ENCODE assay signal across 24 mouse cellular contexts in genomic region chr12:29985126-29985525, GRCm38 (mm10). TPM values are rescaled to one million over a fixed set of nuclear protein-coding genes. Genes with fewer than 3 reads are reported as not detected.
DNase-seq lines count a peak whose midpoint lies in the region; ATAC-seq and TF ChIP-seq lines count a peak whose summit lies in the region.
"Had no signal": no experiment of that assay in that cellular context is flagged by ENCODE, and none has a peak within 500 bp of the region (broad histone marks: within the 10 kb centered on the region; RNA-seq: fewer than 3 reads in every experiment).

No protein-coding gene starts in this region.

- H3K4me3 ChIP-seq in layer of hippocampus, adult 2 months = no peak overlapping the region
- no peak overlapping the region for H3K4me3 ChIP-seq in brown adipose tissue, adult 24 weeks (ENCODE audit: insufficient read depth, low read depth, low read length)
- H3K4me3 ChIP-seq: embryonic facial prominence, embryonic 12.5 days; forebrain, embryonic 12.5 days; heart, embryonic 15.5 days; midbrain, embryonic 15.5 days; myocyte; neural tube, embryonic 15.5 days had no signal

- DNase-seq in adrenal gland, adult 8-10 months = peak; percentile 32
- DNase-seq in adrenal gland, postnatal 4 days (ENCODE audit: low spot score in 2 of 2) = no peak
- DNase-seq in layer of hippocampus, adult 2 months (ENCODE audit: low spot score in 2 of 2) = no peak
- DNase-seq in layer of hippocampus, adult 8-10 months (ENCODE audit: low spot score in 2 of 2) = no peak
- peak; percentile 63 for DNase-seq in Patski (ENCODE audit: low read depth, low spot score)
- DNase-seq in right cerebral cortex, postnatal 14 days = no peak
- DNase-seq in neural tube, embryonic 10.5 days (ENCODE audit: extremely low spot score, low spot score) = no peak
- DNase-seq: cerebellum, adult 9-11 months; gastrocnemius, postnatal 36 days; heart, postnatal 4 days; kidney, adult 18-20 months; lung, postnatal 4 days; right cerebral cortex, postnatal 25 days; thymus, postnatal 14 days had no signal

- H3K27me3 ChIP-seq in Patski = no peaks in the 10 kb centered on the region
- H3K27me3 ChIP-seq: embryonic facial prominence, embryonic 12.5 days; forebrain, embryonic 12.5 days; heart, embryonic 15.5 days; midbrain, embryonic 15.5 days; neural tube, embryonic 15.5 days had no signal

- no peak for TF ChIP-seq CTCF in layer of hippocampus, adult 2 months (conservative IDR thresholded peaks at IDR 0.05)
- TF ChIP-seq CTCF in Patski (IDR thresholded peaks at IDR 0.05) = no peak

- CTCF ChIA-PET in Patski (lab: Charles Lee) = interaction anchor here (1.1 to 1.3 kb wide), 3 partner anchors 11 to 78 kb away, joined by 3 read pairs; no protein-coding TSS in a partner anchor

- peaks cover 5% of the 10 kb centered on the region; the same call in 1 of the 2 replicates for H3K4me1 ChIP-seq in brown adipose tissue, adult 24 weeks (ENCODE audit: control insufficient read depth, insufficient read depth, insufficient read length, low read length)
- H3K4me1 ChIP-seq: forebrain, embryonic 12.5 days; neural tube, embryonic 15.5 days had no signal

- peak overlapping the region; percentile 28; the same call in 1 of the 2 replicates for H3K27ac ChIP-seq in layer of hippocampus, adult 2 months
- peak overlapping the region; percentile 2 for H3K27ac ChIP-seq in brown adipose tissue, adult 24 weeks (replicated peaks; ENCODE audit: low read depth, low read length)
- H3K27ac ChIP-seq: embryonic facial prominence, embryonic 12.5 days; forebrain, embryonic 12.5 days; heart, embryonic 15.5 days; kidney, postnatal 0 days; midbrain, embryonic 15.5 days; neural tube, embryonic 15.5 days had no signal

- in situ Hi-C loops in Patski (cut with MboI; ENCODE audit: low pct_unique_long_range_greater_than_20kb) = no loop called here

- POLR2A ChIA-PET in Patski (lab: Charles Lee) = no interaction called here

- peak; percentile 67 for ATAC-seq in Patski
- ATAC-seq: CD4-positive, CD25-positive, alpha-beta regulatory T cell, adult 4 months; midbrain, embryonic 15.5 days had no signal

RNA-seq across cellular contexts. Expression of gene Pxdn, which starts 47.7 kb away (rescaled TPM):
- total RNA-seq in adrenal gland, adult 8-10 months (2022) = 10 to 100 TPM; 41.0 to 51.5 (median 44.3) TPM
- total RNA-seq in adrenal gland, postnatal 4 days (2021) = 100 to 1,000 TPM; 115 to 134 TPM
- total RNA-seq in layer of hippocampus, adult 2 months (2021) = 10 to 100 TPM; 77.9 to 78.1 TPM
- 10 to 100 TPM; 65.3 to 84.7 (median 75.5) TPM for total RNA-seq in layer of hippocampus, adult 8-10 months (2022)
- polyA plus RNA-seq in Patski (2021) = 108 TPM
- 21.5 and 26.4 TPM in 2 replicates for polyA plus RNA-seq in brown adipose tissue, adult 24 weeks (2012; ENCODE audit: insufficient read depth, insufficient read length, missing spikeins)
- total RNA-seq: megakaryocyte-erythroid progenitor cell, adult 5-6 weeks had no signal
- polyA plus RNA-seq: CD4-positive, CD25-positive, alpha-beta regulatory T cell, adult 4 months had no signal

Comparison
In these comparisons a context has a peak if more than half of its experiments do, and no peak if none do; other contexts are left out.
1. DNase-seq: peak in adrenal gland, adult 8-10 months (single experiment) and Patski (single experiment); none in adrenal gland, postnatal 4 days (0 of 2), layer of hippocampus, adult 2 months (0 of 2), layer of hippocampus, adult 8-10 months (0 of 2), right cerebral cortex, postnatal 14 days (single experiment) and neural tube, embryonic 10.5 days (single experiment).